ENCODE assay signal across 14 mouse cellular contexts in the genomic region with DNA sequence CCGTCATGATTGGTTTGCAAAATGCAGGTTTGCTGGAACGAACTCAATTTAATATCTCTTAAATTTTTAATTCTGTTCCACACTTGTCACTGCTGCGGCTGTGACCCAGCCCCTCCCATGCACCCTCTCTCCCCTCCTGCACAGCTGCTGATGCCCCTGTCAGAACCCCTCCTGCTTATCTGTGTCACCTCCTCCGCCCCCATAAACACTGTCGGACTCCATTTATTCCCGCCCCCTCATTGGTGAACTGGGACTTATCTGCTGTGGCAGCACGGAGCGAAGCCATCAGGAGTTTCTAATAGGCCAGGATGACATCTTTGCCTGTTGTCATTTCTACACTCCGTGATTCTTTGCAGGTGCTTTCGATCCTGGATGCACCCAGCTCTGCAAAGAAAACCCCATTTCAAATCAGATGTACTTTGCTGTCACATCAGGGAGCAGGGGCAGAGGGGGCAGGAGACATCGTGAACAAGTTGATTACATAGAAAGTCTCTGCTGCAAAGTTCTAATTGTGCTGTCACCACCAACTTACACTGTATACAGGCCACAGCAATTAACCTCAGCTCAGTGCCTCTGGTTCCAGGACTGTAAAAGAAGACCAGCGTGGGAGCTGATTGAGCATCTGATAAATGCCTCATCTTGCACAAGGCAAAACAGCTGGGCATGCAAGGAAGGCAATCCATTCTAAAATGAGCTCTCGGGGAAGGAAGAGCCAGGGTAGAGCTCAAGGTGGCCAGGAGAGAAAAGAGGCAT.
A peak's percentile ranks its signal among the peaks of the same experiment; 100 is the strongest.
DNase-seq lines count a peak whose midpoint lies in the region; ATAC-seq and TF ChIP-seq lines count a peak whose summit lies in the region.
"Had no signal": no experiment of that assay in that cellular context is flagged by ENCODE, and none has a peak within 500 bp of the region (broad histone marks: within the 10 kb centered on the region; RNA-seq: fewer than 3 reads in every experiment).

No protein-coding gene starts in this region.

- H3K4me3 ChIP-seq in forebrain, embryonic 12.5 days (replicated peaks), result no peak overlapping the region
- no peak overlapping the region for H3K4me3 ChIP-seq in forebrain, embryonic 14.5 days (ENCODE audit: low read depth, low read length)
- peak overlapping the region; percentile 14 for H3K4me3 ChIP-seq in heart, embryonic 16.5 days (ENCODE audit: low read length)
- H3K4me3 ChIP-seq in heart, adult 2 months, result no peak overlapping the region
- H3K4me3 ChIP-seq in neural tube, embryonic 15.5 days (replicated peaks), result no peak overlapping the region
- H3K4me3 ChIP-seq: embryonic facial prominence, embryonic 12.5 days; limb, embryonic 12.5 days had no signal

- H3K79me2 ChIP-seq in heart, adult 2 months (replicated peaks; ENCODE audit: control insufficient read depth, insufficient read depth, low read length), result no peaks in the 10 kb centered on the region

- H3K4me1 ChIP-seq in forebrain, embryonic 12.5 days, result peaks cover 16% of the 10 kb centered on the region
- H3K4me1 ChIP-seq in forebrain, embryonic 14.5 days (ENCODE audit: control insufficient read depth, insufficient read depth, low read length), result 0 out of 2 replicates have a peak, but pooled peaks cover 4% of the 10 kb centered on the region
- peaks cover 12% of the 10 kb centered on the region; the same call in 1 of the 2 replicates for H3K4me1 ChIP-seq in heart, embryonic 16.5 days (ENCODE audit: control insufficient read depth, insufficient read depth, low read length)
- no peaks in the 10 kb centered on the region for H3K4me1 ChIP-seq in heart, adult 2 months (ENCODE audit: control insufficient read depth, insufficient read depth, low read length)
- H3K4me1 ChIP-seq in neural tube, embryonic 15.5 days, result peaks cover 10% of the 10 kb centered on the region
- H3K4me1 ChIP-seq: embryonic facial prominence, embryonic 12.5 days had no signal

- intact Hi-C loops in heart, adult 2 months (cut with DNase I), result no loop called here

- 71% methylated on average over 13 of the region's 13 CpGs for WGBS in forebrain, embryonic 12.5 days
- 71% methylated on average over 13 of the region's 13 CpGs for WGBS in forebrain, embryonic 14.5 days
- 22% methylated on average over 13 of the region's 13 CpGs for WGBS in heart, embryonic 16.5 days
- WGBS in heart, adult 2 months, result 33% methylated on average over 13 of the region's 13 CpGs
- WGBS in neural tube, embryonic 15.5 days, result 39% methylated on average over 13 of the region's 13 CpGs

- DNase-seq in forebrain, embryonic 14.5 days (ENCODE audit: low spot score), result no peak
- no peak for DNase-seq in heart, adult 2 months
- DNase-seq in left cerebral cortex, adult 8-10 months (ENCODE audit: low spot score in 2 of 2), result peak; percentile 15 to 16
- DNase-seq in left cerebral cortex, adult 18-20 months (ENCODE audit: low spot score in 2 of 2), result no peak
- no peak for DNase-seq in Muller cell, postnatal 12 days (ENCODE audit: inconsistent ontology term)
- DNase-seq: cerebellum, adult 11 months; cerebellum, postnatal 36 days; kidney, postnatal 10 days had no signal

- H3K27ac ChIP-seq in forebrain, embryonic 12.5 days, result peak overlapping the region; percentile 19; the same call in 1 of the 2 replicates
- no peak overlapping the region for H3K27ac ChIP-seq in forebrain, embryonic 14.5 days (ENCODE audit: low read depth, low read length)
- H3K27ac ChIP-seq in heart, embryonic 16.5 days (ENCODE audit: low read length), result no peak overlapping the region
- H3K27ac ChIP-seq in heart, adult 2 months, result no peak overlapping the region
- no peak overlapping the region for H3K27ac ChIP-seq in neural tube, embryonic 15.5 days (replicated peaks)
- H3K27ac ChIP-seq: embryonic facial prominence, embryonic 12.5 days; limb, embryonic 12.5 days had no signal

- no peak for TF ChIP-seq EP300 in heart, adult 2 months (IDR thresholded peaks at IDR 0.05; ENCODE audit: insufficient read depth, low read depth, low read length)

- TF ChIP-seq POLR2A in heart, adult 2 months (IDR thresholded peaks at IDR 0.05; ENCODE audit: insufficient read depth, low read depth, low read length), result no peak

- H3K27me3 ChIP-seq in forebrain, embryonic 12.5 days, result no peaks in the 10 kb centered on the region
- no peaks in the 10 kb centered on the region for H3K27me3 ChIP-seq in forebrain, embryonic 14.5 days (replicated peaks; ENCODE audit: control insufficient read depth, insufficient read depth, low read length)
- no peaks in the 10 kb centered on the region for H3K27me3 ChIP-seq in heart, embryonic 16.5 days (ENCODE audit: control insufficient read depth, insufficient read depth, low read length)
- H3K27me3 ChIP-seq in heart, adult 2 months (ENCODE audit: control insufficient read depth, insufficient read depth, low read length), result no peaks in the 10 kb centered on the region
- H3K27me3 ChIP-seq in neural tube, embryonic 15.5 days (replicated peaks), result no peaks in the 10 kb centered on the region
- H3K27me3 ChIP-seq: CH12.LX; embryonic facial prominence, embryonic 12.5 days had no signal

- no peak overlapping the region for H3K4me2 ChIP-seq in forebrain, embryonic 12.5 days
- H3K4me2 ChIP-seq in forebrain, embryonic 14.5 days (ENCODE audit: low read length), result no peak overlapping the region
- peak overlapping the region; percentile 53 for H3K4me2 ChIP-seq in heart, embryonic 16.5 days (ENCODE audit: low read depth, low read length)
- no peak overlapping the region; the same call in 1 of the 2 replicates for H3K4me2 ChIP-seq in neural tube, embryonic 15.5 days
- H3K4me2 ChIP-seq: embryonic facial prominence, embryonic 12.5 days; limb, embryonic 12.5 days had no signal

- no peak for TF ChIP-seq CTCF in heart, adult 2 months (IDR thresholded peaks at IDR 0.05)

- no peaks in the 10 kb centered on the region for H3K36me3 ChIP-seq in forebrain, embryonic 12.5 days (replicated peaks)
- no peaks in the 10 kb centered on the region for H3K36me3 ChIP-seq in forebrain, embryonic 14.5 days (ENCODE audit: control insufficient read depth, insufficient read depth, low read length)
- H3K36me3 ChIP-seq in heart, embryonic 16.5 days (ENCODE audit: control insufficient read depth, insufficient read depth), result no peaks in the 10 kb centered on the region
- no peaks in the 10 kb centered on the region for H3K36me3 ChIP-seq in heart, adult 2 months (ENCODE audit: control insufficient read depth, insufficient read depth, low read length)
- no peaks in the 10 kb centered on the region for H3K36me3 ChIP-seq in neural tube, embryonic 15.5 days
- H3K36me3 ChIP-seq: embryonic facial prominence, embryonic 12.5 days; limb, embryonic 12.5 days had no signal

- H3K9ac ChIP-seq in forebrain, embryonic 12.5 days, result no peak overlapping the region
- no peak overlapping the region for H3K9ac ChIP-seq in forebrain, embryonic 14.5 days (ENCODE audit: low read length)
- no peak overlapping the region for H3K9ac ChIP-seq in heart, embryonic 16.5 days (ENCODE audit: low read length)
- H3K9ac ChIP-seq in heart, adult 2 months (ENCODE audit: low read depth, low read length), result no peak overlapping the region
- no peak overlapping the region for H3K9ac ChIP-seq in neural tube, embryonic 15.5 days (replicated peaks)
- H3K9ac ChIP-seq: embryonic facial prominence, embryonic 12.5 days; limb, embryonic 12.5 days had no signal

- H3K9me3 ChIP-seq in forebrain, embryonic 12.5 days, result no peaks in the 10 kb centered on the region
- no peaks in the 10 kb centered on the region for H3K9me3 ChIP-seq in forebrain, embryonic 14.5 days (replicated peaks; ENCODE audit: control insufficient read depth, low read length)
- no peaks in the 10 kb centered on the region for H3K9me3 ChIP-seq in heart, embryonic 16.5 days (replicated peaks; ENCODE audit: control insufficient read depth, low read length)
- no peaks in the 10 kb centered on the region for H3K9me3 ChIP-seq in neural tube, embryonic 15.5 days (replicated peaks)
- H3K9me3 ChIP-seq: embryonic facial prominence, embryonic 12.5 days; limb, embryonic 12.5 days had no signal

- peak; percentile 53 for ATAC-seq in forebrain, embryonic 12.5 days (ENCODE audit: low FRiP score)
- ATAC-seq in forebrain, embryonic 14.5 days, result no peak
- ATAC-seq in heart, embryonic 16.5 days (replicated peaks; ENCODE audit: extremely low read depth, insufficient read depth, low FRiP score), result no peak
- ATAC-seq in neural tube, embryonic 15.5 days (ENCODE audit: low FRiP score), result peak; percentile 55

Comparison
In these comparisons a context has a peak if more than half of its experiments do, and no peak if none do; other contexts are left out.
1. ATAC-seq: peak in forebrain, embryonic 12.5 days (single experiment) and neural tube, embryonic 15.5 days (single experiment); none in forebrain, embryonic 14.5 days (single experiment) and heart, embryonic 16.5 days (single experiment).
2. DNase-seq: peak in left cerebral cortex, adult 8-10 months (2 of 2); none in forebrain, embryonic 14.5 days (single experiment), heart, adult 2 months (0 of 2), left cerebral cortex, adult 18-20 months (0 of 2) and Muller cell, postnatal 12 days (single experiment).